Mouse (Mus musculus): ENCODE data around the gene Cmss1.

- TF ChIP-seq CTCF (IDR thresholded peaks at IDR 0.05; ENCODE audit: insufficient read depth, low read depth, low read length) (no peak), POLR2A (IDR thresholded peaks at IDR 0.05; ENCODE audit: insufficient read depth, low read depth, low read length) (no peak)
These were observed 193.9 kb downstream of the Cmss1 start for GRCm38 (mm10) chr16:57412766-57413165.

Data from olfactory bulb, adult 2 months (tissue).